Mouse (Mus musculus): ENCODE measurements at regions not wholly inside any gene's neighbourhood (a gene's known extent, or its start where the extent isn't known, plus 50 kb on each side); places are given as distances from the start of the nearest gene placed in this dataset.

DNA sequence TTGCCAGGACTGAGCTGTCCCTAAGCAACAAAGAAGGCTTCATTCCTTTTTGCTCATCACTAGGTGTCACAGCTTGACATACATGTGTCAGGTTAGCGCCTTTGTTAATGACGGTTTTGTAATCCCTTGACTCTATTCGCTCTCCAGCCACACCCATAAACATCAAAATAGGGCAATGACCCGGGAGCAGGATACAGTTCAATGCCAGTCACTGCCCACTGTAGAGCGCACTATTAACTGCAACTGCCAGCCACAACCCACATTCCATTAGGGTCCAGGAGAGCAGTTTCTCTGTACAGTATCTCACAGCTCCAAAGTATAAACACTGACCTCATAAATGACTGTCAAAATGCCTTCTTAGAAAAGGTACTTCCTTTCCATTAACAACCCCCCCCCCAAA is 163.5 kb upstream of the Nfe2l3 start:
- in situ Hi-C loops (cut with MboI, MseI) = no loop called here

DNA sequence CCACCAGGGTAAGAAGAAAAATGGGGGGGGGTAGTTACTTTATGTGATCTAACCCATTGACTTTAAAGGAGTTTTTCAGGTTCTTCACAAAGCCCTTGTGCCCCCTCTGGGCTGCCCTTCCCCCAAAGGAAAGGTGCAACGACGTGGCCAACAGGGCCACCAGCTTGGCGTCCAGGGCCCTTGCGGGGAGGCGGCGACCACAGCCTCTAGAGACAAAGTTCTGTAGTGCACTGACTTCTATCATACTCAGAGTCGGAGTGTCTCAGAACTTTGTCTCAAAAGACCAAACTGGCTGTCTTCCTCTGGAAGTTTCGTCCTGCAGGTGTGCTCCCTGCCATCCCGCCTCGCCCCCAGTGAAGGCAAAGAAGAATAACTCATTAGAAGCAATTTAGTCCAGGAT is 162.9 kb upstream of the Nfe2l3 start:
- in situ Hi-C loops (cut with MboI, MseI) = loop anchor here (5.0 kb wide), 1 partner anchor 63 kb away; no protein-coding TSS in a partner anchor

DNA sequence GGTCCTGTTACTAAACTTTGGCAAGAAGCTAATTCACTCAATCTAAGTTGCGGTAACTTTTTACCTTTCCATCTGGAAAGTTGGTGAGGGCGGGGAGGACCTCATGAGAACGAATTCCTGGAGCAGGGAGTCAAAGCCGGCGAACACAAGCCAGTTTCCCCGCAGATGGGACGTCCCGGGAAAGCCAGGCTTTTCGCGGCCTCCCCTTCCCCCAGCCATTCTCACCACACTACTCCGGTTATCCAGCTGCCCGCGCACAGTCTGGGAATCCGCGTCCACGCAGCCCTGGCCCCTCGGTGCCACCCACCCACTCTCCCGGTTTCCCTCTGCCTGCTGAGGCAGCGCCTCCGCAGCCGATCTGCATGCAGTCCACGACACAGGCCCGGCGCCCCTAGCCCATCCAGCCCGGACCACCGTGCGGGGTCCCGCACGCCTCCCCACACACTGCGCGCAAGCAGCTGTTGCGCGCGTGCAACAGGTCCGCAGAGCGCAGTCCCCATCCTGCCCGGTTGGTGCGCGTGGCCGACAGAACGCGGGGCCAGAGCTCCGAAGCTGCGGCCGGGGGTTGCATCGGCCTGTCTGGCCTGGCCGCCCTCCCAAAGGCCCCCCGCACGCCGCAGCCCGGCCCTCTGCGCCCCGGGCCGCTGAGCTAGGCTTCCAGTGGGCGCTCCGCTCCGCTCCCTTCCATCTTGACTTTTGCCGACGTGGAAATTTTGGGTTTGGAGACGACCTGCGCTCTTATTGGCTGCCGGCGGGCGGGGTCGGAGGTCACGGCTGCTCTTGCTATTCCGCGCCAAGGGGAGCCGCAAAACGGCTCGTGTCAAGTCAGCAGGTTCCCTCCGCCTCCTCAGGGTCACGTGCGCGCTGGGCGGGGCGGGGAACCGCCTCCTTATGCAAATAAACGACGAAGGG is 162.0 kb upstream of the Nfe2l3 start:
- in situ Hi-C loops (cut with MboI, MseI) = loop anchor here (5.0 kb wide), 1 partner anchor 62 kb away; no protein-coding TSS in a partner anchor

DNA sequence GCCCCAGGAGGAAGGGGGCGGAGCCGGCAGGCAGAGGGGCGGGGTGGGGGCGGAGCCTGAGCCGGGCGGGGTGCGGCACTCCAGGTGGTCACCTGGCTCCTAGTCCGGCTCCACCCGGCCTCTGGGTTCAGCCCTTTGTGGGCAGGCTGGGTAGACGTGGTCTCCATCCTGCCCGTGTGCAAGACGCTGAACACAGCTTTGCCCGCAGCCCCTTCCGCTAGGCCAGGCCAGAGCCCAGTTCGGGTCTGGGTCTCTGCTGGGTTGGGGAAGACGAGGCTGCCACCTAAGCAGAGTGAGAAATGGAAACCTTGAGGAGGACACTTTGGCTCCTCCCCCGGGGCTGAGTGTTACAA is 161.4 kb upstream of the Nfe2l3 start:
- in situ Hi-C loops (cut with MboI, MseI) = loop anchor here (5.0 kb wide), 1 partner anchor 61 kb away; no protein-coding TSS in a partner anchor

DNA sequence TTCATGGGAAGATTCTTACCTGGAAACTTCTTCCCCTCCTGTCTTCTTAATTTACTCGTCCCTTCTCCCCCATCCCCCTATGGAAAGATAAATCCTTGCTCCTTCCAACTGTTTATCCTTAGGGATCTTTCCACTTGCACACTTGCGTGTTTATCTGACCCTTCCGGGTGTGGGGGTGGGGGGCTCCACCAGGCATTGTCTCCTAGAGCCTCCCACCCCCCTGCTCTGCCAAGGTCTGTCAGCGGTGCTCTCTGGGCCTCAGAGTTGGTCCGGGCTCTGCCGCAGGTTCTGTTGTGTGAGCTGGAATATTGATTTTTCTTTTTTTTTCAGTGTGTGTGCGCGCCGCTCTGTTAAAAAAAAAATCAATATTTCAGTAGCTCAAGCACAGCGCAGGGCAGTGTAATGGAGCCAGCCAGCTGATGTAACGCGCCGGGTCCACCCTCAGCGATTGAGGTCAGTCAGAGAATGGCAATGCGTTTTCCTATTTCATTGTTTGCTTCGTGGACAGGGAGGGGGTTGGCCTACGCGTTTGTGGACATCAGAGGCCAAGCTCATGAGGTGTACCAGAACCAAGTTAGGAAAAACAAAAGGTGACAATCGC is 160.2 kb upstream of the Nfe2l3 start:
- in situ Hi-C loops (cut with MboI, MseI) = loop anchor here (5.0 kb wide), 1 partner anchor 60 kb away; no protein-coding TSS in a partner anchor

DNA sequence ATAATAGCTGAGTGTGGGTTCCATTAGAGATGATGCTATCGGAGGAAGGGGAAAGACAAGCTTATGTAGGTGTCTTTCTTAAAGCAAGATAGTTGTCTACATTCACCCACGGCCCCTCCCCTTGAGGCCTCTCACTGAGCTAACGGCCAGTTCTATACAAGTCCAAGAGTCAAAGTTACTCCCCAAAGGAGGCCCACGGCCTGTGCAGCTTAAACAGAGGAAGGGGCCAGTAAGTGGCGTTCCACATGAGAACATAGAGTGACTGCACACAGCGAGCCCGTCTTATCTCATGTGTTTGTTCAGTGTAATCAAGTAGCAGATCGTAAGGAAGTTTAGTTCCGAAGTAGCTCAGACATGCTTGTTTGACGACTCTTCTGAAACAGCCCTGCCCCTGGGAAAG is 153.0 kb upstream of the Nfe2l3 start:
- in situ Hi-C loops (cut with MboI, MseI) = no loop called here

DNA sequence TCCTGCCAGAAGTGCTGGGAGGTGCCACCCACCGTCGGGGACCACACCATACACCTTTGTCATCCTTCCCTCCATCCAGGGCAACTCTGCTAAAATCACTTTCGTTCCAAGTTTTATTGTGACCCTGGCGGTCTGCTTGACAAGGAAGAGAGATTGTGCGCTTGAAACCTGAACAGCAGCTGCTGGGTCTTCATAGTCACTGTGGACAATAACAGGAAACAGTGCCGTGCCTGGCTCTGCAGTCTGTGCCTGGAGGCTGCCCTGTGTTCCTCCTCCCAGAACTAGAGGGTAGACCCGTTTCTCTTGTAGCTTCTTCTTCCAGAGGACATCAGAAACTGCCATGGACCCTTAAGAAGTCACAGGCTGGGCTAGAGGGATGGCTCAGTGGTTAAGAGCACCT is 152.2 kb upstream of the Nfe2l3 start:
- in situ Hi-C loops (cut with MboI, MseI) = loop anchor here (5.0 kb wide), 1 partner anchor 92 kb away; no protein-coding TSS in a partner anchor

DNA sequence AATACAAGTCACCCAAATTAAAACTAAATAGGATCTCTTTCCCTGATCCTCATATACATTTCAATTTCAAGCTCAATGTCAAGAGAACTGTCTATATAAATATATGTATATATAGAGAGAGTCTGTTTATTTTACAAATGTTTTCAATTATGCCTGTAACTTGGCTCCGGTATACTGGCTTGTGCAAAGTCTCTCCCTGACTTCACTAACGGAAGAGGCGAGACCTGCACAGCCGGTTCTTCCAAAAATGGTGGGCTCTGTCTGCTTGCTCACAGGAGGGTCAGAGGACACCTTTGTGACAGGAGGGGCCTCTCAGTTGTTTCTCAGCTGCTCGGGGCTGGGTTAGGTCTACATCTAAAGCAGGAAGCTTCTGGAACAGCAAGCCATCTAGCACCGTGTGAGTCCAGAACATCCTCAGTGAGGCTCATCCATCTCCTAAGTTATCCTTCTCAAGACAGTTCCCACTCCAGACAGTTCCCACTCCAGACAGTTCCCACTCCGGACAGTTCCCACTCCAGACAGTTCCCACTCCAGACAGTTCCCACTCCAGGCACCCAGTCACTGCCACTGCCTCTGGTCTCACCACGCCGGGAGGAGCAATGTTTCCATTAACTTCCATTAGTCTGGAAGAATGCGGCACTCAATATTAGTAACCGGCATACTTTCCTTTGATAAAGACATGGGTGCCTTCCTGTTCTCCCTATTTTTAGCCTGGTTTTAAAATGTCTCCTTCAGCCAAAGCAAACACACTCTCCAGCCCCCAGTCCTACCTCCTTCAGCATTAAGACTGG is 148.4 kb upstream of the Nfe2l3 start:
- in situ Hi-C loops (cut with MboI, MseI) = loop anchor here (5.0 kb wide), 1 partner anchor 88 kb away; no protein-coding TSS in a partner anchor

DNA sequence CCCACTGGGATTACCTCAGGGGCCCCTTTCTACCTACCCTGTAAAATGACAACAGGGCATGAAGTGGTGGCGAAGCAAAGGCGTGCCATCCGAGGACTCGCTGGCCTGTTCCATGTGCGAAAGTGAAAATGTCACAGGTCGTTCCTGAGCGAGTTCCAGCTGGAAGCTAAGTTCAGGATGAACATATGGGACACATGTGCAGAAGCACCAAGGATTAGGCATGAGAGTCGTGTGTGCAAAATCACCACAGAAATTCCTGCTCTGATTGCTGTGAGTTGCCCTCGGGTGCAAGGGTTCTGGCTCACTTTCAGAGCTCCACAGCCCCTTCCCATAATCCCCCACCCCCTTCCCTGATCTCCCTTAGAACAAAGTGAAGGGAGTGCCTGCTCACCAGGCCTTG is 147.6 kb upstream of the Nfe2l3 start:
- in situ Hi-C loops (cut with MboI, MseI) = loop anchor here (5.0 kb wide), 1 partner anchor 87 kb away; no protein-coding TSS in a partner anchor

DNA sequence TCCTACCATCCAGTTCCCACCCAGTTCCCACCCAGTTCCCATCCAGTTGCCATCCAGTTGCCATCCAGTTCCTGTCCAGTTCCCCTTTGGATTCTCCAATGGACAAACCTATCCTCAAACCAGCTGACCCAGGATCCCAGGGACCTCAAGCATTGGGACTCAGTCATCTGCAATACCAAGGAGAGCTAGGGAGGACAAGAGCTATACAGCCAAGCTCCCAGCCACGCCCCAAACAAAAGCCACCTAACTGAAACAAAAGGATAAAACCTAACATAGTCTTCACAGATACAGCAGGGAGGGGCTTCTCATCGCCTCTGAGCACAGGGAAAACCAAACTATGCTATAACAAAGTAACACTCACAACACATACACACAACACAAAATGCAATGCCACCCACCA is 145.6 kb upstream of the Nfe2l3 start:
- in situ Hi-C loops (cut with MboI, MseI) = no loop called here

DNA sequence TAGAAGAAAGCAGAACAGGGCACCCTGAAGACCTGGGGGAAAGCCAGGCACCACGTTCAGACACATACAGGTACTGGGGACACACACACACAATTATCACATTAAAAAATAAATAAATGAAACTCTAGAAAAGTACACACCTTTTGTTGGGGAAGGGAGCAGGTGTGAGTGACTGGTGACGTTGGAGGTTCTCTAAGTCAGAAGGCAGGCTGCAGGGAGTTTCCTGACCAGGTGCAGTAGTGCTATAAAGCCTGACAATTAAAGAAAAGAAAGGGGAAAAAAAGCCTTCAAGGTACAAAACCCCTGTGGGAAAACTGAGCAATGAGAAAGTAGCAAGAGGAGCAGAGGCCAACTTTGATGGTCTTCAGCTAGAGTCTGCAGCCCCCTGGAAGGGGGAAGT is 145.1 kb upstream of the Nfe2l3 start:
- in situ Hi-C loops (cut with MboI, MseI) = no loop called here

DNA sequence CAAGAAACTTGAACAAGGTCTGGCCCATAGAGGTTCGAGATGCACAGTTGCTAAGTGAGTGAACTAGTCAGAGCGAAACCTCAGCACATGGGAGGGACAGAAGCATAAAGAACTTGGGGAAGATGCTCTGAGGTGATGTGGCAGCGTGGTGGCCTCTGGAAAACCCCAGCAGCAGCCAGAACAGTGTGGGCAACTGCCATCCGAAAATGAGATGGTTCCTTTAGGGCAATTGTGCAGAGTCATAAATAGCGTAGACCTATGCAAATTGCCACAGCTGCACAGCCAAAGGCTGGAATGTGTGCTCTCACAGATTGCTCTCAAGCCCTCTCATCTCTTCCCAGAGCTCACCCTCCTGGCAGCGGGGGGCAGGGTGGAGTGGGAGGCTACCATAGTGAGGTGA is 144.7 kb upstream of the Nfe2l3 start:
- in situ Hi-C loops (cut with MboI, MseI) = no loop called here

DNA sequence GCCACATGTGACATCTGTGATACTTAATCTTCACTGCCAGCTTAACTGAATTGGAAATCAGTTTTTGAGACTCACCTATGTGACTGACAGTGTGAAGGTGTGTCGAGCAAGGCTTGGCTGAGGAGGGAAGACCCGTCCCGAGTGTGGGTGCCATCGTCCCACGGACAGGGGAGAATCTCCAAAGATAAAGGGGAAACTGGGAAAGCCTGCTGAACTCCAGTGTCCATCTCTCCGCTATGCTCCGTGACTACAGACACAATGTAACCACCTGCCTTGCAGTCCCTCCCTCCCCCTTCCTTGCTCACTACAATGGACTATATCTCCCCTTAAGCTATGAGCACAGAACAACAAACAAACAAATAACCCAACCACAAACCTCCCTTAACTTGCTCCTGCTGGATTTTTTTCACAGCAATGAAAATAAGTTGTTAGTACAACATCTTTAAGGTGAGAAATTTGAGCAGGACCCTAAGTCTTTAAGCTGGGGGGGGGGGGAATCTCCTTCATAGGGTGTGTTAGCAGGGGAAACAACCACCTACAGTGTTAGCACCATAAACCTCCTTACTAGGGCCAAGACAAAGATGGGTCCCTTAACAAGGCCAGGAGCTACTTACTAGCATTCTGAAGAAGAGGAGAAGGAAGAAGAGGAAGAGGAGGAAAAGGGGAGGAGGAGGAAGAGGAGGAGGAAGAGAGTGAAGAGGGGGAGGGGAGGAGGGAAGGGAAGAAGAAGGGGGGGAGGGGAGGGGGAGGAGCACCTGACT is 144.0 kb upstream of the Nfe2l3 start:
- in situ Hi-C loops (cut with MboI, MseI) = no loop called here

DNA sequence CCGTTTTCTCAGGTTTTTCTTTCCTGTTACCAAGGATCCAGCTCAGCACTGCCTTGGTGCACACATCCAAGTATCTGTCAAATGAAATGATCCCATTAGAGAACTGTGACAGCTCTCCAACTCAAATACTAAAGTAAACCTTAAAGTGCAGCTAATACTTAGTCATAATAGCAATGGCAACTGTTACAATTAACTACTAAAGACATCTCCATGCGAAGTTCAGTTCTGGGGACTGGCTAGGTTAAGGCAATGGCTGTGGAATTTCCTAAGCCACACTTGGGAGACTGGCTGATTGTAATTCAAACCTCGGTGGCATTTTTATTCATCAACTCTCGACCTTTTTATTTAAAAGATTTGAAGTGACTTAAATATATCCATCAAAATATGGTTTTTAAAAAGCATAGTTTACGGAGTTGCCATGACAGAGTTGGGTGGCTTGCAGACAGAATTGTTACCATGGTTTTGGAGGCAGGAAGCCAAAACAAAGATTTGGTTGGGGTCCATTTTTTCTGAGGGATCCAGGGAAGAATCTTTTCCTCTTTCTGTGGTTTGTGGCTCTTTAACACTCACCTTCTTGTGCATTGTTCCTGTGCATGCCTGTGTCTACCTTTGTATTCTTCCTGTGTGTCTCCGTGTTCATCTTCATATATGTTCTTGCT is 143.3 kb upstream of the Nfe2l3 start:
- in situ Hi-C loops (cut with MboI, MseI) = no loop called here

DNA sequence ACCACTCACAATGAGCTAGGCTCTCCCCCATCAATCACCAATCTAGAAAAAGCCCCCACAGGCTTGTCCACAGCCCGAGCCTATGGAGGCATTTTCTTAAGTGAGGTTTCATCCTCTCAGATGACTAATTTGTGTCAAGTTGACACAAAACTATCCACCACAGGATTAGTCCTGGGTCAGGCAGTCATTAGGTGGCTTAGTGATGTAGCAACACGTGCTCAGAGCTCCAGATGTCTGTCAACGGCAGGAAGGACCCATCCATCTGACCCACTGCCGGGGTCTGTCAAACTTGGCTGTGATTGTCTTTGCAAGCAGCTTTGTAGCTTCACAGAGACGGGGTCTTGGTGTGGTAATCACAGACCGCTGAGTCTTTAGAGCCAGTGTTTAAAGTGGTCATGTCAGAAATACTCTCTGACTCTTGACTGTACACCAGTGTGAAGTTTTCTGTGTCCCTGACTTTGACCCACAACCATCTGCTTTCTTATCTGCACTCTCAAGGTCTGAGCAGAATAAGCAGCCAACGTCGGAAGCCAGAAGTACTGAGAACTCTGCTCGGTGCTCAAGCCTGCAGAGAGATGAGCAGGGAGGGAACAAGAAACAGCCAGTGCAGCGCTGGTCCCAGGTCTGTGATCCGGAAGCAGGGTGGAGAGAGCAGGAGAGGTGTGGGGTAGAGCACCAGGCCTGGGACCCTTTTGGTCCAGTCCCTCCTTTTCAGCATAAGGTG is 131.6 kb upstream of the Nfe2l3 start:
- in situ Hi-C loops (cut with MboI, MseI) = no loop called here

DNA sequence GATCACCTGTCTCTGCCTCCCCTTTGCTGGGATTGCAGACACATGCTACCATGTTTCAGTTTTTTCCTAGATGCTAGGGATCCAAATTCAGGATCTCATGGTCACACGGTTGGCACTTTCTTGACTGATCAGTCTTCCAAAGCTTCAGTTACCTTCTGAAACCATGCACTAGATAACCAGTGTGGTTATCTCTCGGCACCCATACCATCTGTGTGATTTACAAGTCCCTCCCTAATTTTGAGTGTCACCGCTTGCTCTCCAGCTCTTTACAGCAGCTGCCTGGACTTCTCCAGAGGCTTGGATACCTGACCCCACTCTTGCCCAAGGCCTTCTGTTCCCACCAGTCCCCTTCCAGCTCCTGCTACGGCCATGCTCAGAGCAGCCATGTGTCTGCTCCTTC is 130.6 kb upstream of the Nfe2l3 start:
- in situ Hi-C loops (cut with MboI, MseI) = no loop called here

DNA sequence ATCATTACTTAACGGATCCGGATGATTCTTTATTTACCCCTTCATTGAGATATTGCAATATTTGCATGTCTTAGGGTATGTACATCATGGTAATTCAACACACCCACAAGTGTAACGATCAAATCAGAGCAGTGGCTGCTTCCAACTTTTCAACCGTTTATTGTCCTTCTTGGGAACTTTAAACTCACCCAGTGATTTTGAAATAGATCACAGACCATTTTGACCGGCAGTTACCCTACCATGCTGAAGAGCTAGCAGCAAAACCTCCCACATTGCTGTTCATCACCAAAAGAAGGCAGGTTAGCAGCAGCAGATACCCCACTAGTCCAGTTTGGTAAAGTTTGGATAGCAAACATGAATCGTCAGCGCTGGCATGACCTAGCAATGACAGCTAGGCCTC is 130.2 kb upstream of the Nfe2l3 start:
- in situ Hi-C loops (cut with MboI, MseI) = no loop called here

DNA sequence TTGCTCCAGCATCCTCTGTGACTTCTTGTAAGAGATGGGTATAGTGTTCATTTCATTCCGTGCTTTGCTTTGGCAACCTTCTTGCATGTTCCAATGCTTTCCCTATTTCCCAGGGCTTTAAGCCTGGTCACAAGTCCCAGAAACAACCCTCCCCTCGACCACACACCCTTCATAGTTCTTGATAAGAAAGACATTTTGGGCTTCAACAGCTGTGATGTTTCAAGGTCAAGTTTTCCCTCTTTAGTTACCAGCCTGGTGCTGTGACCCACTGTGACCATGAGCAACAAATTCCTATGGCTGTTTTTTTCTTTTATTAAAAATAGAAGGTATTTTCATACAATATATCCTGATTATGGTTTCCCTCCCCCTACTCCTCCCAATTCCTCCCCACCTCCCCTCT is 114.1 kb upstream of the Nfe2l3 start:
- in situ Hi-C loops (cut with MboI, MseI) = no loop called here

DNA sequence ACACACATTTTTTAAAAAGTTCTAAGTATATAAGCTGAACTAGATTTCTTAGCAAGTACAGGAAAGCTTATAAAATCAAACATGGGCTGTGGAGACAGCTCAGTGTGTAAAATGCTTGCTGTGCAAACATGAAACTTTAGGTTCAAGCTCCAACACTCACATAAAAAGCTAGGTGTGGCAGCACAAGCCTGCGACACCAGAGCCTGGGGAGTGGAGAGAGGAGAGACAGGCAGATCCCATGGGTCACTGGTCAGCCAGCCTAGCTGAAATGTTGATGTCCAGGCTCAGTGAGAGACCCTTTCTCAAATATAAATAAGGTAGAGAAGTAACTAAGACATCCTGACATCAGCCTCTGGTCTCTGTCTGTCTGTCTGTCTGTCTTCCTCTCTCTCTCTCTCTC is 112.5 kb upstream of the Nfe2l3 start:
- in situ Hi-C loops (cut with MboI, MseI) = no loop called here
